Mouse (Mus musculus) neural tube, embryonic 13.5 days (tissue): Measurements from ENCODE around the gene Hrh3. TPM values are rescaled to one million over a fixed set of nuclear protein-coding genes. Genes with fewer than 3 reads are reported as not detected.

Source experiments
- polyA plus RNA-seq: library from polyadenylated mRNA; unstranded; fragments of >200 nt; fragmentation: Nextera tagmentation; extraction: Ambion mirVana; gene quantifications from 2 replicates; pipeline ENCODE4 v1.2.1, GENCODE M21; 2015

Hrh3 gene
- polyA plus RNA-seq, 1 experiment from 2014 or later: 2.5 TPM

Other genes starting within 250 kb of the Hrh3 start
- 3.7 and 4.1 TPM in 2 replicates for gene Taf4, start 127.8 kb downstream of the Hrh3 start, polyA plus RNA-seq
- 19.7 and 20.6 TPM in 2 replicates for gene Lsm14b, start 79.5 kb downstream of the Hrh3 start, polyA plus RNA-seq
- gene Psma7, start 62.1 kb downstream of the Hrh3 start, polyA plus RNA-seq: 695 and 718 TPM in 2 replicates
- 44.8 and 45.2 TPM in 2 replicates for gene Ss18l1, start 62.0 kb downstream of the Hrh3 start, polyA plus RNA-seq
- 31.5 and 32.9 TPM in 2 replicates for gene Mtg2, start 33.9 kb downstream of the Hrh3 start, polyA plus RNA-seq
- 61.2 and 64.5 TPM in 2 replicates for gene Osbpl2, start 14.8 kb upstream of the Hrh3 start, polyA plus RNA-seq
- 190 and 208 TPM in 2 replicates for gene Adrm1, start 67.0 kb upstream of the Hrh3 start, polyA plus RNA-seq
- 2.0 and 2.4 TPM in 2 replicates for gene Lama5, start 121.4 kb upstream of the Hrh3 start, polyA plus RNA-seq
- 362 and 435 TPM in 2 replicates for gene Rps21, start 152.9 kb upstream of the Hrh3 start, polyA plus RNA-seq
- 22.0 and 23.9 TPM in 2 replicates for gene Cables2, start 169.0 kb upstream of the Hrh3 start, polyA plus RNA-seq
- not detected in 2 replicates for gene Rbbp8nl, start 185.4 kb upstream of the Hrh3 start, polyA plus RNA-seq
- 0.10 TPM in 1 of 2 replicates, not detected in the other for gene Gata5, start 230.2 kb upstream of the Hrh3 start, polyA plus RNA-seq